Mouse (Mus musculus): ENCODE results near the gene Tef.

DNA sequence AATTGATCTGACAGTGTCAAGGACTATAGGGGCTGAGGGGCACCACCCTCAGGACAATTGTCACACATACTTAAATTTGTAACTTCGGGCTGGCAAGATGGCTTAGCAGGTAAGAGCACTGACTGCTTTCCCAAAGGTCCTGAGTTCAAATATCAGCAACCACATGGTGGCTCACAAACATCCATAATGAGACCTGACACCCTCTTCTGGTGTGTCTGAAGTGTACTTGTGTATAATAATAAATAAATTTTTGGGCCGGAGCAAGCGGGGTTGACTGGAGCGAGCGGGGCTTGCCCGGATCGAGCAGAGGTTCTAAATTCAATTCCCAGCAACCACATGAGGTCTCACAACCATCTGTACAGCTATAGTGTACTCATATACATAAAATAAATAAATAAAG lies 38.1 kb downstream of the Tef start:
- TF ChIP-seq CTCF (IDR thresholded peaks at IDR 0.05) = no peak
- TF ChIP-seq EP300 (IDR thresholded peaks at IDR 0.05) = no peak

All from lung, postnatal 0 days (tissue).